Mouse (Mus musculus) frontal cortex, postnatal 10 days (tissue): ENCODE measurements around the gene Dclre1a.
A peak's percentile ranks its signal among the peaks of the same experiment; 100 is the strongest.
"Not testable (repeated sequence)": the region's sequence is repeated elsewhere in the genome, so short reads cannot be mapped to it uniquely, and the experiment has no call there.

Source experiments
- DNase-seq, 2 experiments: peaks; one replicate each; pipeline ENCODE4 v3.0.0; 2022; ENCODE audit warnings: low spot score in 2 of 2, mixed read lengths in 1 of 2

Dclre1a gene

DNA sequence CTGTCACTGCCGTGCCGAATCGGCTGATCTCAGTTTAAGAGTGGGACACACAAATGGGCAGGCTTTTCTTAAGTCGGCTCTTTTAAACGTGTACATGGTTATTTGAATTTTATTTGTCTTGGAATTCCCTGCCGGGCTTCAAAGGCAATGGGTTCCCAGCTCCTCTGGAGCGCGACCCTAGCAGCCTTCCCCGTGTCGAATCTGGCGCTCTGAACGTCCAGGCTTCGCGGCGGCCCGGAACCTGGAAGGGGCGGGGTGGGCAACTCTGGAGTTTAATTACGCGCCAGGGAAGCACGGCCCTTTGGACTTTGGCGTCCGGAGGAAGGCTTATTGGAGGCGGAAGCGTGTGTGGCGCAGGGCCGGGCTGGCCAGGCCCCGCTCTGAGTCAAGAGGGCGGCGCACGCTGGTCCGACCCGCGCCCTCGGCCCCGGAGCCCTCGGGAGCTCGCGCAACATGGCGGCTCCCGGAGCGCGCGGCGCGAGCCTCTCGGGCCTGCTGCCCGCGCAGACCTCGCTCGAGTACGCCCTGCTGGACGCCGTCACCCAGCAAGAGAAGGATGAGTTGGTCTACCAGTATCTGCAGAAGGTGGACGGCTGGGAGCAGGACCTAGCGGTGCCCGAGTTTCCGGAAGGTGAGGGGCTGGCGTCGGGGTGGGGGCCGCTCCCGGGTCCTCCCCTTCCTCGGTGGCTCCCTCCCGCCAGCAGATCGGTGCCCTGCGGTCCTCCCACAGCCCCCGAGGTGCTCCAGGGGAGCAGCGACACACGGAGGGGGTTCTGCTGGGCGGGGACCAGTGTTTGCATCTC lies 409 bp upstream of the Dclre1a start, which contains the start of gene Nhlrc2:
Gene Nhlrc2, plus strand, starts transcription at position 32 of the 803 bp plus-strand sequence.
- DNase-seq = peak; percentile 51 to 74

DNA sequence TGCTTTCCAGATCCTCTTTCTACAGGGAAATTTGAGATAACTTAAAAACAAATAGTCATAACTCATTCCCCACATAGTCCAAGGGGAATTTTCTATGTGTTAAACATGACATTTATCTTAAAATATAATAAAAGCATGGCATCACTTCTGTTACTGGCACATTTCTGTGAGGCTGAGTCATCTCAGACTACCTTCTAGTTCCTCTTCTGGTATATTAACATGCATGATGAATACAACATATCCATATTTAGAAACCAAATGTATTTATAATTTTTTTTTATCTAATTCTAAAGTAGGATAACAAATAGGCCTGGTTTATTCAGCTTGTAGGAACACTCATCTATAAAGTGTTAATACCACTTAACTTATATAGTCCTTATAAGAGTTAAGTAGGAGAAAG lies 2.0 kb downstream of the Dclre1a start:
- DNase-seq = no peak

DNA sequence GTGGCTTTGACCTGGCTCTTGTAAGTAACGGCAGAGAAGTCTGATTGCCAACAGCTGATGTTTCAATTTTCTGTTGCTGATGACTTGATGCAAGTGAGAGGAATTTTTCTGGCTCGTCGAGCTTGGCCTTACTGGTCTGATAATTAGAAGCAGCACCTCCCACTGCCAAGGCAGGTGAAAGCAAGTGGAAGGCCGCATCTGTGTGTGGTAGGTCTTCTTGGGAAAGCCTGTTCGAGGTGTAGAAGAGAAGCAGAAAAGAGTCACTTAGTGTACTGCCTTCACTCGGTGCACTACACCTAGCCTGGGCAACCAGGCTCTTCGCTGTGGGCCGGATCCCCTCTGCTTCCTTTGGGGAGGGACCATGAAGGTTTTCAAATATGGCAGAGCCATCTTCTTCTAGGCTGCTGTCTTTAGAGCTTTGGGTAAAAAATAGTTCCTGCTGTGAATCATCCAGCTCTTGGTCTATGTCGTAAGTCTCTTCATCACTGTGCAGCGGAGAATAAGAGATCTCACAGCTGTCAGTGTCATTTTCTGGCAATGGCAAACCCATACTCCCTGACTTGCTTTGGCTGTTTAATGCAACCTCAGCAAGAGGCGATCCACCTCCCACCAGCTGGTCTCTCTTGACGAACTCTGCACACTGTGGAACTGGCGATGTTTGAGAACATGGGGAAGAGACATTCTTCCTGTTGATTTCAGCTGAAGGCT lies 3.2 kb downstream of the Dclre1a start:
- no peak for DNase-seq

DNA sequence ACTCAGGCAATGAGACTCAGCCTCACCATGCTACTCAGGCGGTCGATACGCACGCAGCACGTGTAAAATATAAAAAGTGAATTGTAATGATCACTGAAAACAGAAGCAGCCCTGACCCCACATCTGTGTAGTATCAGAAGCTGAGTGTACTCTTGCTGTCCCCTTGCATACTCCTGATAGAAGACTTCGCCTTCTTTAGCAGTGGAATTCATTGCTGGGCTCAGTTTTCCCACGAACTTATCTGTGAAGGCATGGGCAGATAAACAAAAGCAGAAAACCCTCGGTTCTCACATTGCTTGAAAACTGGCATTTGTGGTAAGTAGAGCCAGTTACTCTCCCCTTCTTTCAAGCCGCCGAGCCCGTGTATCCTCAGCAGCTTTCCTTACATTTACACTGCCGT lies 4.7 kb downstream of the Dclre1a start:
- no peak for DNase-seq

DNA sequence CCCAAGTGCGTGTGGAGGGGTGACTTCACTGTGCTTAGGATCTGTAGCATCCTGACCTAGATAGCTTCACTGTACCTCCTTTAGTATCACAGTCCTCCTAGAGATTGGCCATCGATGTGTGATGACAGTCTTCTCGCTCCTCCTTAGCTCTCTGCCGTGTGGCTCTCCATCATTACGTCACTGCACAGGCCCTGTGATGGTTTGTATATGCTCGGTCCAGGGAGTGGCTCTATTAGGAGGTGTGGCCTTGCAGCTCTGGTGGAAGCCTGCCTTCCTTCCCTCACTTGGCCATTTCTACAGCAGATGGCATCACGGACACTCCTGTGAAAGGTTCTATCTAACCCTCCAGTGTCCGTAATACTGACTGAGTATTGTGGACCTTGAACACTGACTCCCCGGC lies 12.3 kb downstream of the Dclre1a start:
- no peak for DNase-seq

DNA sequence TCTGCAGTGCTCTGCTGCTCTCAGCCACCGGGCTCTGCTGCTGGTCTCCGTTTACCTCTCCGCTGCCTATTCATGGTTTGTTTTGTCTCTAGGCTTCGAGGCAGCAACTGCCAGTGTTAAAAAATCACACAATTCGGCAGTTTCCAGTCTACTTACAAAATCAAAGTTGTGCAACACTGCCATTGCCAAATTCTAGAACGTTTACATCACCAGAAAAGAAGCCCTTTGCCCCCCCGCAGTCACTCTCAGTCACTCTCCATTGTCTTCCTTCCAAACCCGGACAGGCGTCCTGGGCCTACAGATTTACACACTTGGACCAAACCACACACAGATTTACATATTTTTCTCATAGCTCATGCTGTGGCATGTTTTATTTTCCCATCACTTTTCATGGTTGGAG lies 13.0 kb downstream of the Dclre1a start:
- DNase-seq = no peak

DNA sequence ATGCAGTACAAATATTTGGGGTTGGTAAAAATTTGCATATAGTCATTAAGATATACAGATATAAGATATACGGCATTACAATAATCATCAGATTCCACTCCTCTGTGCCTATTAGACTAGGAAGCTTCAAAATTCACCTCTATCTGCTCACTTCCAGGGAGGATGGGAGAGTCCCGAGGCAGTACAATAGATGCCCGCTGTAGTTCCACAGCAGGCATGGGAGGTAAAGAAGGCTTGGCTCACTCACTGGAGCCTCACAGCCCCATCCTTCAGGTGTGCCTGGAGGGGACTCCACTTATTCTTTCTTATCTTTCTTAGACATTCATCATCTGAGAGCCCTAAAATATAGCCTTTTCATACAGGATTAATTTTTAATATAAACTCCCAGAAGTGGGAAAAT lies 13.7 kb downstream of the Dclre1a start:
- no peak for DNase-seq

DNA sequence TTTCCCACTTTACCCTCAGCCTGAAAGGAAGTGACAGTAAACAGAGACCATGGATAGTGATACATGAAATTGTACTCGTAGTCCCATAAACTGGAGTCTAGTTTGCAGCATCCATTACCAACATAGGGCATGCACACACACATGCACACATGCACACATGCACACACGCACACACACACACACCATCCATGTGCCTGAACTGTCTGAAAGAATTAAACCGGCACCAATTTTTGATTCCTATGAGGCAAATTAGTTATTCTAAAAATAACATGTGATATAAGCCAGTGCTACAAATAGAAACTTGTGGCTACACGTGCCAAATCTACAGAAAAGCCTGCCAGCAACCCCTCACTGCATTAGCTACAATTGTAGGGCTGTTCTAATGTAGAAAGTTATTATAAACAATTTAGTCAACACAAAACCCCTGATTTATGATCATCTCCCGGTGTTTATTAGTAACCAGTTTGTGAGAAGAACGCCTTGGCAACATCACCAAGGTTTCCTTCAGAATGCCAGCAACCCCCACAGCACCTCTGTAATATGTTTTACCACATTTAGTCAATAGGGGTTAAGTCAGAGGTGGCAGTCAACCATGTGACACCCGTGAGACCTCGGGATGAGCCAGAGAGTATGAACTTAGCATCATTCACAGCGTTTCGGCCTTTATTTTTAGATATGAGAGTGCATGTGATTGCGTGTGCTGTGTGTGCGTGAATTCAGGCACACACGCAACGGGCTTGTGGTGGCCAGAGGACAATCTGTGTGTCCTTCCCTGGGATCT lies 14.5 kb downstream of the Dclre1a start:
- DNase-seq = no peak

DNA sequence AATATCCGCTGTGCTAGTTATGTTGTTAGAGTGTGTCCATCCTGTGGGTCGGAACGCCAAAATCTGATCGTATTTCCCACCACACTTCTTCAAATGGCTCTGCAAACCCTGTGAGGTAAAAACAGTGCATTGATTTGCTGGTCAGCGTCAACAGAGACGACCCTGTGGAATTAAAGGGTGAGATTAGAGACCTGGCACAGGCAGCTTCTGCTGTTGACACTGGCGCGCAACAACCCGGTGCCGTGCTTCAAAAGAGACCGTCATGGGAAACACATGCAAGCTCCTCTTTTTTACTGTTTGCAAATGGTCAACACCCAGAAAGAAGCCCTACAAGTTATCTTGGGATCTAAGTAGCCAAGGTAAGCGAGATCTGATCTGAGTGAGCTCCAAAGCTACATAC lies 16.8 kb downstream of the Dclre1a start:
- DNase-seq = no peak

DNA sequence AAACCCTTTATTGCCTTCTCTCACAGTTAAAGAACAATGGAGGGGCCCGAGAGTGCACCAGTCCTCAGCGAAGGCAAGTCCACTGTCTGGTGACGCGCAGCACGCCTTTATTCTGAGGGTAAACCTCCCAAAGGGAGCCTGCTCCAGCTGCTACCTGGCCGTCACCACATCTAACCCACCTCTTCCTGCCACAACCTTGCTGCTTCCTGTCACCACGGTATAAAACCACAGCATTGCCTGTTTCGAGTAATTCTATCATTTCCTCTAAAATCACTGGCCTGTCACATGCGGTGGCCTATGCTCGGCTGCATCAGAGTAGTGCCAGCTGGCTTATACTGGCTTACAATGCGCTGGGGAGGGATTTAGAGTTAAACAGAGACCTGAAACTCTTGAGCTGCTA lies 17.5 kb downstream of the Dclre1a start:
- DNase-seq = not testable (repeated sequence)

DNA sequence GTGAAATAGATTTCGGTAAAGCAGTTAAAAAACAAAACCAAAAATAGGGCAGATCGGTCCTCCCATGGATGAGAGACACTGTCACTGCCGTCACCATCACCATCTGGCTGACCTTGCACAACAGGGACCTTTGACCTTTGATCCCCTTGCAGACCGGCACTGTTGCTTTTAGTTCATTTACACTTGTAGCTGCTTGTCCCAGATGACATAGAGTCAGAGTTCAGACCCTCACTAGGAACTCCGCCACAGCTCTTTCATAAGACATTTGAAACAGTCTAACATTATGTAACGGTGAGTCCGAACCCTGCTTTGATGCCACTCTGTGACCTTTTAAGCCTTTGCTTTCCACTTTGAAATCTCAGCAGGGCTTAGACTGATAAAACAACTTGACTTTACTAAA lies 28.6 kb downstream of the Dclre1a start:
- DNase-seq = not testable (repeated sequence)

DNA sequence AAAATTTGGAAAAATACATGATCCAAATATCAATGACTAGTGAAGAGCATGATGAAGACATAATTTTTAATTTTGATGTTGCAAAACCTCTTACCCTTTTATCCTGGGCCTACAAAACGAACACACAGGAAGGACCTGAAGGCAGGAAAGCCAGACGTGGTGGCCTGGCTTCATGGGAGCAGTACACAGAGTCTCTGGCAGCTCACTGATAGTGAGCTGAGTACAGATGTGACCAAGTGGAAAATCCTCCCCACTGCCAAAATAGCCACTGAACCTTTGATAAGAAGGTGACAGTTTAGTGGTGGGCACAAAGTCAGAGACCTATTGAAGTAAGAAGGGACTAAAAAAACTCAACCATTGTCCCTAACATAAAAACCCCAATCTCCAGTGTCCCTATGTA lies 34.5 kb downstream of the Dclre1a start:
- not testable (repeated sequence) for DNase-seq

DNA sequence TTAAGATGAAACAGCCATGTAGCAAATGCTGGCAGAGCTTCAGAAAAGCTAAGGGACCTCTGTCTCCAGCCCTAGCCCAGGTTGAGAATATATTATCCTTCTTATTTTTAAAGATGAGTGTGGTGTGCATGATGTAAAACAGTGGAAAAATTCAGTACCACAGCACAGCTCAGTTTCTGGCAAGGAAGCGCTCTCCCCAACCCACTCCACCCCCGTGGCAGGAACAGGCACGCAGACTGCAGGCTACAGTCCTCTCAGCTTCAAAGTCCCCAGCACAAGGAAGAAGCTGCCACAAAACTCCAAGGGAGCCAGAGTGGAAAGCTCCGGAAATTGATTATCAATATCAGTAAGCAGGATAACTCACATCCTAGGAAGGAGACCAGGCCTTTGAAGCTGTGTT lies 36.8 kb downstream of the Dclre1a start:
- not testable (repeated sequence) for DNase-seq

DNA sequence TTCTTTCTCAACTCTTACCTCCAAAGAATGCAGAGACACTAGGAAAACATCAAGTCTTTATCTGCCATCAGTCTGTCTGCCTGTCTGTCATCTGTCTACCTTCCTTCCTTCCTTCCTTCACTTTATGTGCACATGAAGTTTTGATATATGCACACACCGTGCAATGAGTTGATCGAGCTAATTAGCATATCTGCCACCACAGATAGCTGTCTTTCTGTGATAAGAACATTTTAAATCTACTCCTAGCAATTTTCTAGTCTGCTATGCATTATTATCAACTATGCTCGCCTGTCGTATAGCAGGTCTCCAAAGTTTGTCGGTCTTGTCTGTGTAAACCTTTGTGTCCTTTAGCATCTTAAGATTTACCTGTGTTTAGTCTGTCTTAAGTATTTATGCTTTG lies 44.5 kb downstream of the Dclre1a start:
- not testable (repeated sequence) for DNase-seq

DNA sequence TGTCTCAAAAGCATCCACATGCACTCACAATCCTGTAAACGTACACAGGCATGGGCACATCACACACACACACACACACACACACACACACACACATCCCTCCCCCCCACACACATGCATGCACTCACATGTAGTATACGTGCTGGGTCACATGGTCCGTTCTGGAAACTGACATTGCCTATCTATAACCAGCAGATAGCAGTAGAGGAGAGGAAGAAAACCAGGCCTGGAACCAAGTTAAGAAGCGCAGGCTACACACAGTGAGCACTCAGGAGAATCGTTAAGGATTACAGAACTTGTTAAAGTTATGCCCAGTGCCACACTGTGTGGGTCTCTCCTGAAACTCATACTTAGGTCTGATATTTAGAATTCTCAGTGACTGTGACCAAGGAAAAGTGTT lies 45.0 kb downstream of the Dclre1a start:
- DNase-seq = not testable (repeated sequence)

DNA sequence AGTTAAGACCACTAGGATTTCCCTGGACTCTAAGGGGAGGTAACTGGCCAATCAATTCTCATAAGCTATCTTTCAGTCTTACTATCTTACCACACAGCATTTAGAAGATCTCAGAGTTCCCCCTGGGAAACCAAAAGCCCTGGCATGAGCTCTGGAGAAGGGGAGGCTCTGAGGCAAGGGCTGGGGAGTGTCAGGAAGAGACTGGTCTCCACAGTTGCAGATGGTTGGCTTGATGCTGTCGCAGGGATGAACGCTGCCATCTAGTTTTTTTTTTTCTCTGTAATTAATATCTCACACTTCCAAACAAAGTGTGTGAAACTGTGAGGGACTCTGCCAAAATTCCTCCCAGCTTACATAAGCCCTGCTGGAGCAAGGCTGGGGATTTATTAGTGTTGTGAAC lies 53.9 kb downstream of the Dclre1a start:
- DNase-seq = not testable (repeated sequence)

DNA sequence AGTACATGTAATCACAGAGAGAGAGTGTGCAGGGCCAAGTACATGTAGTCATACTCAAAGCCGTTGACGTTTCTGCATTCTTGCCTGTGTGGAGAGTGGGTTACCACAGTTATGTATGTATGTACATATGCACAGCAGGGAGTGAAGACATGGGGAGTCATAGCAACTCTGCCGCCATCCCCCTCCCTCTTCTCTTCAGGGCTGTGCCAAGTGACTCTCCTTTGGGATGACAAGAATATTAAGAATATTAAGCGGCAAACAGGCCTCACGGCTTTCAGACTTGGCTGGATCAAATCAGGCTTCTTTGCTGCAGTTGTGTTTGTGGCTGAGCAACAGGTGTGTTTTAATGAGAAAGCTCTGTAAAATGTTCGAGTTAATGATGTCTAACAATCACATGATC lies 58.4 kb downstream of the Dclre1a start:
- no peak for DNase-seq

DNA sequence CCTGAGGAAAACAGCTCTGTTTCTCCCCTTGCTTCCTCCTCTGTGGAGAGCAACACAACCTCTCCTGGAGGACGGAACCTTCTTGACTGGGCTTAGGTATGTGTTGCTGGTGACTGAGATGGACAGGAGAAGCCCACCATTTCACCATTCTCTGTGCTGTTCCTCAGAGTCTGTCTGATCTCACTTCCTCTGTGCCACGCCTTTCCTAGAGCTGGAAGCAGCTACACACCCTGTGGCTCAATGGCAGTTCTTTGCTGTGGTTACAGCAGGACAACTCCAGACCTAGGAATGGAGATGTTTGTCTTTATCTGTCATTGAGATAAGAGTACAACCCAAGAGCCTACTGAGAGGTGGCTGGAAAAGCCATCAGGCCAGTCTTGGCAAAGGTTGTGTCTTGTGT lies 60.7 kb downstream of the Dclre1a start:
- DNase-seq = no peak

DNA sequence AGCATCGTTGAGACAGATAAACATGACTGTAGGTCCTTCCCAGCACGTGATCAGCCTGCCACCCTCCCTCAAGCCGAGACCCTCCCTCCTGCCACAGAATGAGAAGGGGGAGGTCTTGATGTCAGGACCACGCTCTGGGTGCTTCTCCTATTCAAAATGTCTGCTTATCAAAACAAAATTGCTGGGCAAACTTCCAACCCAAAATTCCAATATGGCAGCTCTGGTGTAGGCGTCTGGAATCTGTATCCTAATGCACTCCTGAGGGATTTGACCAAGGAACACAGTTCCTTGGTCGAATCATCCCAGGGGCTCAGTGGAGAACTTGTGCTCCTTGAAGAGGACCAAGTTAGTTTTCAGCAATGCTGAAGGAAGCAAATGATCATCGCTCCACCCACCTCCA lies 61.1 kb downstream of the Dclre1a start:
- DNase-seq = no peak

DNA sequence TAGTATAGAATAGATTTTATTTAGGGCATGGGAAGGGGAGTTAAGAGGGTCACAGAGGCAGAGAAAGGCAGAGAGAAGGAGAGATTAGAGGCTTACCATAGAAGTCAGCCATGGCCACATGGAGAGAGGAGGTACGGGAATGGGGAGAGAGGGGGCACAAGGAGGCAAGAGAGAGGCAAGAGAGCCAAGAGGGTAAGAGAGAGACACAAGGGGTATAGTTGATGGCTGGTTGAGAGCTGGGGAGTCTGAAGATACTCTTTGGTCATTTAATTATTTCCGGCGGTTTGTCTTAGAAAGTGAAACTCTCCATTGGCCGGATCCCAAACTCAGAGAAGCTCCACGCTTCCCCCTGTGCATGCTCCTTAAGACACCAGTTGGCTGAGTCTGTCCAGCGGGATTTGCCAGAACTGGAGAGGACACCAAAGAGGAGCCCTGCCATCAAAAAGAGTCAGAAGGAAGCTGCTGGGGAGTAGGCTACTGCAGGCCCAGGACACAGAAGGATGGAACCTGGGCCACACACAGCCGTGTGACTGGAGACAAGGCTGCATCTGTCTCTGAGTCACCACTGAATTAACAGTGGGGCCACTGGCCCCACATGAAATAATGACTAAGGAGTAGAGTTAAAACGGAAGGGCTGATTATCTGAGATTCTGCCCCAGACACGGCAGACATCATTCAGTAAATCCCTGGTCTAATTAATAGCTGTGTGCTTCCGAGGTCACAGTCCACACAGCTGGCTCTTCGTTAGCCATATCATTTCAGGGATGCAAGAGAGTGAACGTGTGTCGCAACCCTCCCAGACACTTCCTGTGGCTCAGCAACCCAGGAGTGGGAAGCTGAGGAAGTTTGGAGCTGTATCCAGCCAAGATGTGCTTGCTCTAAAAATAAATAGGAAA lies 62.4 kb downstream of the Dclre1a start:
- no peak for DNase-seq

DNA sequence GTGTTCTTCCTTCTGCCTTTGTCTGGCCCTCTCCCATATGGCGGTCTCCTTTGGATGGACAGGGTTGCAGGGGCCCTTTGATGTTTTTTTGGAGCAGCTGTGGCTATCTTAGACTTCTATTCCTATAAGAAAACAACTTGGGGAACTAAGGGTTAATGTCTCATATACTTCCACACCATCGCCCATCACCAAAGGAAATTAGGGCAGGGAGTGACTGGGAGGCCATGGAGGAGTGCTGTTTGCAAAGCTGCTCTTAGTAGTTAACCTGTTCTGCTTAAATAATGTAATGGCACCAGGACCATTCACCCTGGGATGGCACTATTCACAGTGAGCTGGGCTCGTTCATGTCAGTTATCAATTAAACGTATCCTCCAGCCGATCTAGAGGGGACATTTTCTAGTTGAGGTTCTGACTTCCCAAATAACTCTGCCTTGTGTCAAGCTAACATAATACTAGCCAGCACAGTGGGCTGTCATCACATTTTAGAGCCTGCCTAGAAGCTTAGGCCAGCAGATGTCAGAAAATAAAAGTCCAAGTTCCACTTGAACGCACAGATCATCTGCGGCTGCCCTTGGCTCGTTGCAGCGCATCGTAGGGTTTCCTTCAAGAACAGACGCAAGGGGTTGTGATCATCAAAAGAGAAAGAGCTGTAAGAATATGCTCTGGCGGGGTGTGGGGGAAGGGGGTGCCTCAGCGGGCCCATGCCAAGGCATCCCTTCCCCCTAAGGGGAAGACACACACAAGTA lies 63.2 kb downstream of the Dclre1a start:
- DNase-seq = no peak
